Mouse (Mus musculus) liver, postnatal 0 days (tissue): ENCODE results near the gene Ubr7.

Experiments
- CTCF ChIP-seq: sonication (generic); IDR thresholded peaks from 2 replicates; pipeline ENCODE4 v1.5.1; 2016; ENCODE audit warnings: antibody characterized with exemption, low read depth
- EP300 ChIP-seq: IDR thresholded peaks from 2 replicates; pipeline ENCODE4 v1.6.1; 2016; ENCODE audit warnings: antibody characterized with exemption, low read depth, mild to moderate bottlenecking

DNA sequence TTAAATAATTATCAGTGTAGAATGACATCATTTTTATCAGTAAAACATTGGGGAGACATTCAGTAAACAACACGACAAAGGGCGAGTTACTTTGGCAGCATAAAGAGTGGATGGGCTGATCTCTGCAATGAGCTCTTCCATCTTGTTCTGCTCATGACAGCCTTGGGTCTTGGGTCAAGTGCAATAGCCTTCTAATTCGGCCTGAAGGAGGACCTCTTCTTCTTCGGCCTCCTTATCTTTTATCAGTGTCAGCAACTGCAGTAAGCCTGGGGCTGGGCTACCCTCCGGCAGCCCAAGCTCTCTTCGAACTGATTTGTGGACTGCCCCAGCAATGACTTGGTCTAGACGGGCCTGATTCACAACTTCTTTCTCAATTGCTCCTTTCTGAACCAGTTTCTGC is 15.7 kb upstream of the Ubr7 start:
- TF ChIP-seq EP300 (no peak), CTCF (no peak)
